Mouse (Mus musculus) ES-Bruce4 (cell line): ENCODE measurements around the gene Gm3002.
"Not testable (repeated sequence)": the region's sequence is repeated elsewhere in the genome, so short reads cannot be mapped to it uniquely, and the experiment has no call there.

Experiments used
- CTCF ChIP-seq: IDR thresholded peaks from one replicate; pipeline ENCODE4 v1.8.1; 2011; ENCODE audit warnings: low read depth, low read length
- EP300 ChIP-seq: IDR thresholded peaks from 2 replicates; pipeline ENCODE4 v1.6.1; 2011; ENCODE audit warnings: low read depth, low read length; ENCODE audit not compliant: insufficient read depth
- POLR2A ChIP-seq: IDR thresholded peaks from one replicate; pipeline ENCODE4 v1.8.1; 2011; ENCODE audit warnings: low read length; ENCODE audit not compliant: insufficient read depth

DNA sequence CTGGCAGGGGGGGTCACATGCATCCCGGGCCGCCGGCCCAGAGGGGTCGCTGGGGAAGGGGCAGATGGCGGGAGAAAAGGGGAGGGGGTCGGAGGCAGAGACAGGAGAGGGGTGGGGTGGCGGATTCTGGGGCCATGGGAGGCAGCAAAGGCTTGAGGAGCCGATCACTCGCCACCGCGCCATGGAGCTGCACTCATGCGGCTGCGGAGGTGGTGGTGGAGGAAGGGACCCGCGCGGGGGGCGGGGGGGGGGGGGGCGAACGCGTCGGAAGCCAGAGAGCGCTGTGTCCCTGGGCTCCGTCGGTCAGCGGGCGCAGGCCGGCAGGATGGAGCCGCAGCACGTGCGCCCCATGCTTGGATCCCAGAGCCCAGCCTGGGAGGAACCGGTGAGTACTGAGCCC lies at the start of gene Gm3002:
- TF ChIP-seq POLR2A, EP300, CTCF: not testable (repeated sequence)
